Mouse (Mus musculus) forebrain, embryonic 14.5 days (tissue): ENCODE data around the gene Chid1. TPM values are rescaled to one million over a fixed set of nuclear protein-coding genes. Genes with fewer than 3 reads are reported as not detected.

Experiments
- ATAC-seq: fragments of 200-750 bp; cut with Nextera tagmentation; 2 replicates; pipeline ENCODE4 v1.8.0; 2017; ENCODE audit warnings: mild to moderate bottlenecking, moderate library complexity
- DNase-seq: peaks from one replicate; pipeline ENCODE4 v3.0.0-alpha.2; 2015; ENCODE audit warnings: low spot score
- H3K27ac ChIP-seq: fragments of 300-500 bp; sonication (generic); 2 replicates; pipeline ENCODE4 v1.5.1; 2014; ENCODE audit warnings: low read depth, mild to moderate bottlenecking, control low read depth, low read length, moderate library complexity
- H3K27me3 ChIP-seq: fragments of 300-500 bp; sonication (generic); replicated peaks from 2 replicates; pipeline ENCODE4 v1.6.1; 2014; ENCODE audit warnings: low read length, control low read depth, mixed read lengths; ENCODE audit not compliant: control insufficient read depth, insufficient read depth
- H3K36me3 ChIP-seq: fragments of 300-500 bp; sonication (generic); 2 replicates; pipeline ENCODE4 v1.6.1; 2014; ENCODE audit warnings: low read length, control low read depth; ENCODE audit not compliant: control insufficient read depth, insufficient read depth
- H3K4me1 ChIP-seq: fragments of 300-500 bp; sonication (generic); 2 replicates; pipeline ENCODE4 v1.6.1; 2014; ENCODE audit warnings: antibody characterized with exemption, low read length, control low read depth; ENCODE audit not compliant: control insufficient read depth, insufficient read depth
- H3K4me2 ChIP-seq: fragments of 300-500 bp; sonication (generic); 2 replicates; pipeline ENCODE4 v1.6.1; 2014; ENCODE audit warnings: mild to moderate bottlenecking, control low read depth, low read length
- H3K4me3 ChIP-seq: fragments of 300-500 bp; sonication (generic); 2 replicates; pipeline ENCODE4 v1.5.1; 2014; ENCODE audit warnings: low read depth, low read length, control low read depth
- H3K9ac ChIP-seq: fragments of 300-500 bp; sonication (generic); 2 replicates; pipeline ENCODE4 v1.6.1; 2014; ENCODE audit warnings: mild to moderate bottlenecking, low read length, control low read depth, moderate library complexity
- H3K9me3 ChIP-seq: fragments of 300-500 bp; sonication (generic); replicated peaks from 2 replicates; pipeline ENCODE4 v1.6.1; 2016; ENCODE audit warnings: low read length, control low read depth, mixed read lengths; ENCODE audit not compliant: control insufficient read depth
- WGBS: fragments of 180-500 bp; shearing (Covaris S2); extraction: QIAGEN DNeasy Blood & Tissue Kit; methylation state at CpG from one replicate; pipeline ENCODE4 v1.1.7; 2014; 5-methylcytosine and 5-hydroxymethylcytosine counted together
- polyA plus RNA-seq: library from polyadenylated mRNA; unstranded; fragments of >200 nt; fragmentation: Nextera tagmentation; extraction: Ambion mirVana; gene quantifications from 2 replicates; pipeline ENCODE4 v1.2.1, GENCODE M21; 2014

Chid1 gene
- polyA plus RNA-seq, 1 experiment from 2014 or later = 37.1 TPM

- WGBS = 88% methylated on average over 2 of the region's 3 CpGs
- Histone ChIP-seq H3K27ac (no peak overlapping the region), H3K9ac (no peak overlapping the region), H3K9me3 (no peaks in the 10 kb centered on the region), H3K4me3 (no peak overlapping the region), H3K36me3 (no peaks in the 10 kb centered on the region), H3K4me1 (no peaks in the 10 kb centered on the region), H3K4me2 (no peak overlapping the region), H3K27me3 (no peaks in the 10 kb centered on the region)
- ATAC-seq (no peak), DNase-seq (no peak)
These were observed 35.8 kb upstream of the Chid1 start for GRCm38 (mm10) chr7:141575481-141575880.

- 90% methylated on average over 3 of the region's 3 CpGs for WGBS
- Histone ChIP-seq H3K9ac (no peak overlapping the region), H3K9me3 (no peaks in the 10 kb centered on the region), H3K4me2 (no peak overlapping the region), H3K4me3 (no peak overlapping the region), H3K27me3 (no peaks in the 10 kb centered on the region), H3K4me1 (no peaks in the 10 kb centered on the region), H3K36me3 (no peaks in the 10 kb centered on the region), H3K27ac (no peak overlapping the region)
- ATAC-seq (no peak), DNase-seq (no peak)
These were observed 34.4 kb upstream of the Chid1 start for GRCm38 (mm10) chr7:141574041-141574440.

GRCm38 (mm10) chr7:141570625-141571295 is 31.1 kb upstream of the Chid1 start:
- H3K36me3 ChIP-seq = no peaks in the 10 kb centered on the region
- no peaks in the 10 kb centered on the region for H3K9me3 ChIP-seq
- WGBS = 39% methylated on average over 4 of the region's 4 CpGs
- ATAC-seq (no peak), DNase-seq (no peak)
- peaks cover 3% of the 10 kb centered on the region; the same call in 1 of the 2 replicates for H3K4me1 ChIP-seq
- no peak overlapping the region for H3K4me2 ChIP-seq
- no peak overlapping the region for H3K4me3 ChIP-seq
- H3K27ac ChIP-seq = no peak overlapping the region
- no peaks in the 10 kb centered on the region for H3K27me3 ChIP-seq
- no peak overlapping the region for H3K9ac ChIP-seq

DNA sequence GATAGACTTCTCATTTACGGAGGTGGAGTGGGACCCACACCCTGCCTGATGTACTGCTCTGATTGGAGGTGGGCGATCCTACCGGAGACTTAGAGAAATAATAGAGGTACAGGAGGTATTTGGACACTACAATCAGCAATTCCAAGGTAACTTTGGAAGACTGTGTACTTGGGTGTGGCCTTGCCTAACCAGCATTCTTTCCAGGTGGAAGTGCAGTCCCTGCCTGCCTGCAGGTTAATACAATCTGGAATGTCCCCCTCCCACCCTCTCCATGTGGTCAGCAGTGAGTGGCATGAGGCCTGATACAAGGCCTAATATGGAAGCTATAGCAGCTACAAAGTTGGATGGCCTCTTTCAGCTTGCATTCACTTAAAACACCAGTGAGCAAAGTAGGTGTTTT is 30.3 kb upstream of the Chid1 start:
- ATAC-seq = no peak
- WGBS = 92% methylated on average over 3 of the region's 3 CpGs
- Histone ChIP-seq H3K4me2 (no peak overlapping the region), H3K9ac (no peak overlapping the region), H3K4me1 (peaks cover 3% of the 10 kb centered on the region; the same call in 1 of the 2 replicates), H3K27ac (no peak overlapping the region), H3K27me3 (no peaks in the 10 kb centered on the region), H3K9me3 (no peaks in the 10 kb centered on the region), H3K36me3 (peaks cover 6% of the 10 kb centered on the region; the same call in 1 of the 2 replicates), H3K4me3 (no peak overlapping the region)
- no peak for DNase-seq

- H3K27me3 ChIP-seq = no peaks in the 10 kb centered on the region
- H3K9me3 ChIP-seq = no peaks in the 10 kb centered on the region
- peaks cover 3% of the 10 kb centered on the region; the same call in 1 of the 2 replicates for H3K4me1 ChIP-seq
- no peak for DNase-seq
- H3K9ac ChIP-seq = no peak overlapping the region
- 88% methylated on average over 9 of the region's 9 CpGs for WGBS
- no peak overlapping the region for H3K27ac ChIP-seq
- H3K4me2 ChIP-seq = no peak overlapping the region
- H3K4me3 ChIP-seq = no peak overlapping the region
- peaks cover 8% of the 10 kb centered on the region; the same call in 1 of the 2 replicates for H3K36me3 ChIP-seq
- no peak for ATAC-seq
These were observed 29.7 kb upstream of the Chid1 start for GRCm38 (mm10) chr7:141569283-141569803.

GRCm38 (mm10) chr7:141566587-141566986 is 26.9 kb upstream of the Chid1 start:
- H3K9ac ChIP-seq = no peak overlapping the region
- no peak for ATAC-seq
- H3K4me1 ChIP-seq = peaks cover 11% of the 10 kb centered on the region; the same call in 1 of the 2 replicates
- H3K36me3 ChIP-seq = peaks cover 8% of the 10 kb centered on the region; the same call in 1 of the 2 replicates
- H3K4me3 ChIP-seq = no peak overlapping the region
- H3K4me2 ChIP-seq = no peak overlapping the region
- no peaks in the 10 kb centered on the region for H3K27me3 ChIP-seq
- H3K9me3 ChIP-seq = no peaks in the 10 kb centered on the region
- no peak overlapping the region; the same call in 1 of the 2 replicates for H3K27ac ChIP-seq
- DNase-seq = no peak
- 80% methylated on average over 7 of the region's 7 CpGs for WGBS

DNA sequence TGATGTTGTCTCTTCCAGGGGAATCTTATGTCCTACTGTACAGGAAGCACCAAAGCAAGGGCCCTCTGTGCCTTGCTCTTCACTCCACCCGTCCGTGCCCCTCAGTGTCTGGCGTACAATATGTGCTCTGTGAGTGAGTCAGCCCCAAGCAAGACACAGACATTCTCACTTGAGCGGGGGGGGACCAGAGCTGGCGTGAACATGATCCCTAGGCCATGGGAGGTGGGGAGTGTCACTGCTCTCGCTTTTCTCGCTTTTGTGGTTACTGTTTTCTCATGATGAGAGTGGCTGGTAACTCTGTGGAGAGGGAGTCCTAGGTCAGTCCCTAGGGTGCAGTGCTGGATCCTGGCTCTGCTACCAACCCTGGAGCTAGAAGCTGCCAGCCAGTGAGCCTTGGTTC is 24.9 kb upstream of the Chid1 start:
- H3K9ac ChIP-seq = no peak overlapping the region
- H3K9me3 ChIP-seq = no peaks in the 10 kb centered on the region
- ATAC-seq (no peak), DNase-seq (no peak)
- no peak overlapping the region for H3K4me2 ChIP-seq
- 85% methylated on average over 7 of the region's 7 CpGs for WGBS
- peaks cover 15% of the 10 kb centered on the region; the same call in 1 of the 2 replicates for H3K4me1 ChIP-seq
- no peak overlapping the region for H3K27ac ChIP-seq
- no peak overlapping the region for H3K4me3 ChIP-seq
- no peaks in the 10 kb centered on the region for H3K27me3 ChIP-seq
- peaks cover 8% of the 10 kb centered on the region; the same call in 1 of the 2 replicates for H3K36me3 ChIP-seq

DNA sequence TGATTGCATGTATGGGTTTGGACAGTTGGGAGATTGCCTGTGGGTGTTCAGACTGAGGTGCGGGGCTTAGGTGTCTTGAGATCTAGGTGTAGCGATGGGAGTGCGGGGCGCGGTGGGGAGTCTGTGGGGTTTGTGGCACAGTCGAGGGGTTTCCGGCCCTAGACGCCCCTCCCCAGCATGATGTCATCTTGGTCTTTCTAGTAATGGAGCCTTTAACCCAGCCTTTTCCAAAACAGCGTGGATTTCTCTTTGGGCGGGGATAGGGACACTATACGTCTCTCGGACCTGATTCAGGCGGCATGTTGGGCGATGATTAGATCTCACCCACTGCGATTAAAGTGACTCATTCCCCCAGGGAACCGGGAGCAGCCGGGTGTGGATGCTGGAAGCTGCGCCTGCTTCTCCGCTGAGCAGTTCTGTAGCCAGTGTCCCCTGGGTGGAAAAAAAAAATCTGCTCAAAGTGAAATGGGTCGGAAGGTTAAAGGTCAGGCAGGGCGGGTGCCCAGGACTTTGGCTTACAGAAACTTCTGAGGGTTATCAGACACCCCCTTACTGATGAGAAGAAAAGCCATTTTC is 23.3 kb upstream of the Chid1 start:
- H3K4me1 ChIP-seq = peaks cover 15% of the 10 kb centered on the region; the same call in 1 of the 2 replicates
- no peak overlapping the region for H3K27ac ChIP-seq
- peak overlapping the region; percentile 100 for H3K4me3 ChIP-seq
- no peaks in the 10 kb centered on the region for H3K27me3 ChIP-seq
- peak overlapping the region; percentile 82 for H3K4me2 ChIP-seq
- DNase-seq = peak; percentile 67
- no peaks in the 10 kb centered on the region for H3K9me3 ChIP-seq
- peaks cover 8% of the 10 kb centered on the region; the same call in 1 of the 2 replicates for H3K36me3 ChIP-seq
- peak; percentile 17 for ATAC-seq
- peak overlapping the region; percentile 95 for H3K9ac ChIP-seq
- WGBS = 2% methylated on average over 21 of the region's 21 CpGs

DNA sequence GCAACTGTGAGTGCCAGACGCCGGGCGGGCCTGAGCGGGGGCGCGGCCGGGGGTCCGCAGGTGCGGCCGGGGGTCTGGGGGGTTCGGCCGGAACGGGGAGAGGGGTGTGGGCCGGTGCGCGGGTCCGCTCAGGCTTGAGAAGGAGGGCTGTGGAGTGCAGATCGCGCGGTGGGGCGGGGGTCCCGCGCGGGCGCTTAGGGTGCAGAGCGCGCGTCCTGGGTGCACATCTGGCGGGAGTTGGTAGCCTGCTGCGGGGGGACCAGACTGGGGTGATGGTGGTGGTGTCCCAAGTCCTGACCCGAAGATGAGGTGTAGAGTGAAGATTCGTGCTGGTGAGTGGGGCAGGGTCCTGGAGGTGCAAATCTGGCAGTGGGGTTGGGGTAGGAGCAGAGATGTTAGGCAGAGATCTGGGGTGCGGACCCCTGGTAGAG is 22.8 kb upstream of the Chid1 start:
- peak overlapping the region; percentile 81 for H3K27ac ChIP-seq
- peak overlapping the region; percentile 100 for H3K4me3 ChIP-seq
- WGBS = under 1% methylated on average over 33 of the region's 33 CpGs
- H3K9me3 ChIP-seq = no peaks in the 10 kb centered on the region
- no peaks in the 10 kb centered on the region for H3K27me3 ChIP-seq
- H3K4me2 ChIP-seq = peak overlapping the region; percentile 82
- DNase-seq (peak; percentile 33), ATAC-seq (peak; percentile 67)
- H3K36me3 ChIP-seq = peaks cover 8% of the 10 kb centered on the region; the same call in 1 of the 2 replicates
- H3K9ac ChIP-seq = peak overlapping the region; percentile 95
- peaks cover 15% of the 10 kb centered on the region; the same call in 1 of the 2 replicates for H3K4me1 ChIP-seq
